Mouse (Mus musculus): ENCODE results near the gene Pde5a. TPM values are rescaled to one million over a fixed set of nuclear protein-coding genes. Genes with fewer than 3 reads are reported as not detected.

Pde5a gene
- polyA plus RNA-seq, 1 experiment from 2014 or later = 1.5 TPM

DNA sequence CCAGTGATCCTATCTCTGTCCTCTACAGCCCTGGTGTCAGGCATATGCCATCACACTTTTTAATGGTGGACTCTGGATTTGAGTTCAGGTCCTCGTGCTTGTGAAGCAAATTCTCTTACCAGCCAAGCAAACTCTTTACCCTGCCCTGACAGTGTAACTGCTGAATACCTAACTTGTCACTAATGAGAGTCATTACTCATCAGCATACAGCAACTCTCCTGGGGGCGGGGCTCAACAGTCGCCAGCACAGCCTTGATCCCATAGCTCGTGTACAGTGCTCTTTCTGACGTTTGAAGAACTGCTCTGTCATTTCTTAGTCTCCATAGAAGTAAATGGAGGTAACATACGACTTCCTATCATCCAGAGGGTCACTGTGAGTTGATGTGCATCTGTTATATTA, 169.5 kb downstream of the Pde5a start:
- no peak for ATAC-seq (ENCODE audit: low read depth)
- WGBS (ENCODE audit: insufficient replicate concordance) = 48% methylated on average over 6 of the region's 6 CpGs
- no peak for DNase-seq
- Histone ChIP-seq H3K36me3 (no peaks in the 10 kb centered on the region), H3K27me3 (no peaks in the 10 kb centered on the region), H3K4me2 (no peak overlapping the region), H3K9me3 (replicated peaks) (no peaks in the 10 kb centered on the region), H3K4me3 (replicated peaks) (no peak overlapping the region), H3K9ac (no peak overlapping the region), H3K27ac (no peak overlapping the region), H3K4me1 (replicated peaks) (no peaks in the 10 kb centered on the region)

DNA sequence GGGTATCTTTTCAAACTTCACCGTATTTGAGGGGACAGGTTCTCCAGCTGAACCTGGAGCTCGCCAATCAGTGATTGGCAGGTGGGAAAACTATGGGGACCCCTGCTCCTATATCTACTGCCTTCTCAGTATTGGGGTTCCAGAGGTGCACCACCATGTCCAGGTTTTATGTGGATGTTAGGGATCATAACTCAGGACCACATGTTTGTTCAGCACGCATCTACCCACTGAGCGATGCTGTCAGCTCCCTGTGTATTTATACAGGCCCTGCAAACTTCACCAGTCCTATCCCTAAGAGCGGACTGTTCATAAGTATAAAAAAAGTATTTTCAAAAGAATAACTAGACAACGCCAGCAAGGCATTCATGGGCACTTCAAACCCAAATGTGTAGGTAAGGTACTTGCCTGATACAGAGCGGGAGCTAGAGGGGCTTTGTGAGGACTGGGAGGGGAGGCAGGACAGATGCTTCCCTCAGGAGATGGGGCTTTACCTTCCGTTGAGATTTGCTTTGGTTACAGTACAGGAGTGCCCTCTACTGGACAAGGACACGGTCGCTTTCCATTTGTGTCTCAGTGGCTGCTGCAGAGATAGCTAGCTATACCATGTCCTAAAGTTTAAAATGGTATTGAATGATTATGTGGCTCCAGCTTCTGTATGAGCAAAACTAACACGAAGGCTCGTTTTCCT, 175.1 kb downstream of the Pde5a start:
- Histone ChIP-seq H3K36me3 (no peaks in the 10 kb centered on the region), H3K4me2 (no peak overlapping the region), H3K4me3 (replicated peaks) (no peak overlapping the region), H3K27ac (no peak overlapping the region), H3K4me1 (replicated peaks) (no peaks in the 10 kb centered on the region), H3K9me3 (replicated peaks) (no peaks in the 10 kb centered on the region), H3K9ac (no peak overlapping the region), H3K27me3 (no peaks in the 10 kb centered on the region)
- DNase-seq = no peak
- no peak for ATAC-seq (ENCODE audit: low read depth)
- WGBS (ENCODE audit: insufficient replicate concordance) = 33% methylated on average over 12 of the region's 12 CpGs

DNA sequence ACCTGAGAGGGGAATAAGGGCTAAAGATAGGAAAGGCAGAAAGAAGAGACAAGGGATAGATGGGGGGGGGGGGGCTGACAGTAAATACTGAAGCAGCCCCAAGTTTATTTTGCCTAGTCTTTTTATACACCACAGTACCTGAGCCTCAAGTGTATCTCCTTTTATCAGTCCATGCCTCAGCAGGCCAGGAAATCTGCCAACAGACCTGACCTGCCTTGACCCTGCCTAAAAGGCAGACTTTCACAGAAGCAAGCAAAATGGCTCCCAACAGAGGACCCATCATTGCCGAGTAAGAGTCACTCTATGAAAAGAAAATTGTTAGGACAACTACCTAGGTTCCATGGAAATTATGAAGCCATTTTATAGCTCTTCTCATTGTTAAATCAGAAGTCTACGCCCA, 179.1 kb downstream of the Pde5a start:
- ATAC-seq (ENCODE audit: low read depth) (no peak), DNase-seq (no peak)
- Histone ChIP-seq H3K4me3 (replicated peaks) (no peak overlapping the region), H3K4me1 (replicated peaks) (no peaks in the 10 kb centered on the region), H3K27me3 (no peaks in the 10 kb centered on the region), H3K36me3 (no peaks in the 10 kb centered on the region), H3K9ac (no peak overlapping the region), H3K27ac (no peak overlapping the region), H3K4me2 (no peak overlapping the region), H3K9me3 (replicated peaks) (no peaks in the 10 kb centered on the region)
- 68% methylated on average over 2 of the region's 2 CpGs for WGBS (ENCODE audit: insufficient replicate concordance)

Other genes with a start within 250 kb of the Pde5a start
- 4.3 and 5.6 TPM in 2 replicates for gene Fnbp1l, start 109.2 kb upstream of the Pde5a start, polyA plus RNA-seq (2015; fragmentation: Nextera tagmentation; extraction: Ambion mirVana)
- gene Fabp2, start 166.1 kb downstream of the Pde5a start, polyA plus RNA-seq (2015; fragmentation: Nextera tagmentation; extraction: Ambion mirVana) = 11.7 and 12.9 TPM in 2 replicates
- gene Gm10959, start 190.4 kb downstream of the Pde5a start, polyA plus RNA-seq (2015; fragmentation: Nextera tagmentation; extraction: Ambion mirVana) = not detected in 2 replicates
- gene 1810037I17Rik, start 195.3 kb downstream of the Pde5a start, polyA plus RNA-seq (2015; fragmentation: Nextera tagmentation; extraction: Ambion mirVana) = 124 and 134 TPM in 2 replicates

Data from liver, embryonic 13.5 days (tissue).